Mouse (Mus musculus) CD8-positive naive resting alpha-beta T cell, adult 2 months (primary cell): ENCODE measurements around the gene Neurl2.

Experiments
- DNase-seq, 2 experiments: peaks; one replicate each; pipeline ENCODE4 v3.0.0; 2022; ENCODE audit warnings: low read depth in 2 of 2, low spot score in 2 of 2

Neurl2 gene

DNA sequence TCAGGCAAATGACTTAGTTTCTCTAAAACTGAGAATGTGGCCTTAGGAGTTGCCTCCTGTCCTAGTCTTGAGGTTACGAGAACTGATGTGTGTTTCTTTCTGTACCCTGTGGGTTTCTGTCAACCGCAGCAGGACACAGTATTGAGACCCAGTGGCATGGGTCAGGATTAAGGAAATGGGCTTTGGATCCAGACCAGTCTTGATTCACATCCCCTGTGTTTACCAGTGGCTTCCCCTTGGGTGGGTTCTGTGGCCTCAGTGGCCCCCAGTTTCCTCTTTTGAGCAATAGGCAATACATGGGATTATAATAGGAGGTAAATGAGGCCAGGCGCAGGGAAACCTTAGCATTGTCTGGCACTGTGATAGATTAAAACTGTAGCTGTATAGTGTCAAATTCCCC is 46.2 kb downstream of the Neurl2 start:
- no peak for DNase-seq

DNA sequence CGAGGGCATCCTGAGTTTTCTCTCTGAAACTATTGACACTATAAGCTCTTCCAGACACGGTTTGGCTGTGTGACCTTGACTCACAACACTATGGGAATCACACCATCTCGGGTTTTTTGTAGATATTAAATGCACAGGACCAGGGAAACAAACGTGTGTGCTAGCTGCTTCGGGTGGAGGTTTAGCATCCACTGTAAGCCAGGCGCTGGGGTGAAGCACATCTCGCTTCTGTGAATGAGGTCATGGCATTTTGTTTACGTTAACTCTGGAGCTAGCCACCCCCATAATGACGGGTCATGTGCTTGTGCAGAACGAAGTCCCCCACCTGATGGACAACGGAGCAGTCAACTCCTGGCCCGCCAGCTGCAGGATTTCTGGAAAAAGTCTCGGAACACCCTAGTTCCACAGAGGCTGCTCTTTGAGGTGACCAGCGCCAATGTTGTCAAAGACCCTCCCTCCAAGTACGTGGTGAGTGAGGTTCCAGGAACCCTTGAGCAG is 46.8 kb downstream of the Neurl2 start:
- no peak for DNase-seq

DNA sequence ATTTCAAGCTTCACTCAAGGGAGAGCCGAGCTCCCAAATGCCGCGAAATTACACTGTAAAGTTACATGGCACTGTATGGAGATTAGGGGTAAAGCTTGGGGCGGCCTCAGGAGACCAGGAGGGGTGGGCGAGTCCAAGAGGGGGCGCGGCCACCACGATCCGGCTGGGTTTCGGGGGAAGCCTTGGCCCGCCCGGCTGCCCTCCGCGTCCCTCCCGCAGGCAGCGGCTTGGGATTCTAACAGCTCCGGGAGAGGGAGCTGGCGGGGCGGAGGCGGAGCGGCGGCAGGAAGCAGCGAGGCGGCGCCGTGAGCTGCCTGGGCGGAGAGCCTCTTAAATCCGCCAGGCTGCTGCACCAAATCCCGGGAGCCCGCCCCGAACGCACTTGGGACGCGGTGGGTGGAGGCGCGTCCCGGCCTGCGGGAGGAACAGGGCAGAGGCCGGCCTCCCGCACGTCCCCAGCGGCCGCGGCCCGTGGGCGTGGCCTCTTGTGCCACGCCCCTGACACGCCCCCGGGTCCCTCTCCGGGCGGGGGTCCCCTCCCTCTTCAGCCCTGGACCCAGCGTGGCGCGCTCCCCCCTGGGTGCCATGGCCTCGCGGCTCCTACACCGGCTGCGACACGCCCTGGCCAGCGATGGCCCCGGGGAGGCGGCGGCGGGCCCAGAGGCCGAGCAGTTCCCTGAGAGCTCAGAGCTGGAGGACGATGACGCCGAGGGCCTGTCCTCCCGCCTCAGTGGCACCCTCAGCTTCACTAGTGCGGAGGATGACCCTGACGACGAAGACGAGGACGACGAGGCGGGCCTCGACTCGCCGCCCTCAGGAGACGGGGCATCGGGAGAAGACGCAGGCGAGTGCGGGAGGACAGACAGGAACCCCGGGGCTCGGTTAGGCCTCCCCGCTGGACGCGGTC is 47.5 kb downstream of the Neurl2 start, which contains the start of gene Snx21:
Gene Snx21 (plus strand): TSS at position 343 of the 907 bp plus-strand sequence.
- peak; percentile 21 to 38 for DNase-seq

DNA sequence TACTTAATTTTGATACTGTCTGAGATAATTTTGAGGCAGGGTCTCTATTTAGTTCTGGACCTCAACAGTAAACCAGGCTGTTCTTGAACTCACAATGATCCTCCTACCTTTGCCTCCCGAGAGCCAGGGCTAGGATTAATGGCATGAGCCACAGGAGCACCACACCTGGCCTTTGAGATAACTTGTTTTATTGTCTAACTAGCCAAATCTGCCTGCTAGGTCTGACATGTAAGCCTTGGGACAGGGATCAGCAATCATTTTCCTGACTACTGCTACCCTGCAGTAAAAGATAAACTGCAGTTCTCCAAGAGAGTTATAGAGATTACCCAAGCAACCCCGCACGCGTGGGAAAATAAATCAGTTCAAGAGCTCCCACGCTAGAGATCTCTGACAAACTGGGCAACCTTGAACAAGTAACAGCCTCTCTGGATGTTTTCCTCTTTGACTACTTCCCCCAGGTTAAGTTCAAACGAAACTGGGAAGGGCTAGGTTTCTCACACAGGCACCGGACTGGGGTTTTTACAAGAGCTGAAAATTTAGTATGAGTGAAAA is 48.3 kb downstream of the Neurl2 start:
- no peak for DNase-seq

DNA sequence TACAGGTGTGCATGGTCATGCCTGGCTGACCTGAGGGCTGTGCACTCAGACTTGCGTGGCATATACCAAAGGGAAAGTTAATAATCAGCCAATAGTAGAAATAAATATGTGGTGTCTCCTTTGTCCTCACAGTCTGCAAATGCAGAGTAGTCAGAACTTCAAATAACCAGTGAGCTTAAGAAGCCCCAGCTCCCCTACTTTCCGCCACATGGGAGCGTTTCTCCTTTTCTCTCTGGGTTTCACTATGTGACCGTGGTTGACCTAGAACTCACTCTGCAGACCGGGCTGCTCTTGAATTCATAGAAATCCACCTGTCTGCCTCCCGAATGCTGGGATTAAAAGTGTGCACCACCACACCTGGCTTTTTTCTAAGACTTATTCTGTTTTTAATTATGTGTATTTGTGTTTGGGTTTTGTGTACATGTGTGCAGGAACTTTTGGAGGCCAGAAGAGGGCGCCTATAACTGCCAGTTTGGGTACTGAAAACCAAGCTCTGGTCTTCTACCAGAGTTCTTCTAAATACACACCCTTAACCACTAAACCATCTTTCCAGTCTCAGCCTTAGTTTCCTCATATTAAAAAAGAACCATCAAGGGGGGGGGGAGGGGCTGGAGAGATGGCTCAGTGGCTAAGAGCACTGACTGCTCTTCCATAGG is 49.2 kb downstream of the Neurl2 start:
- no peak for DNase-seq

DNA sequence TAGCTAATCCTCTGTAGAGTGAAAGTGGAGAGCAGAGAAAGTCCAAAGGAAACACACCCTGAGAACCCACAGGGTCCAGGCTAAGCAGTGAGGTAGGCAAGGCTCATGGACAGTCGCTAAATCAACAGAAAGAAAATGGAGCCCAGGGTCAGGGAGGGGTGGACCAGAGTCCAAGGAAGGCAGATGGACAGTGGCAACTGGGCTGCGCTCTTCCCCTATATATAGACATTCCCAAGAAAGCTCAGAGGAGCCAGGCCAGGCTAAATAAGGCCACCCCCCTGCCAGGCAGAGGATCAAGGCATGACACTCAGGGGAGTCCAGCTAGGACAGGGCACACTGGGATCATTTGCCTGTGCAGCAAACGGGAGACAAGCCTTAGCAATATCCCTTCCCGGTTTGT is 51.4 kb downstream of the Neurl2 start:
- DNase-seq = no peak
